Mouse (Mus musculus) kidney, adult 9 months (tissue): ENCODE data around the gene Olfr545.

ENCODE experiments used
- DNase-seq: peaks from one replicate; pipeline ENCODE4 v3.0.0; 2022

Olfr545 gene

DNA sequence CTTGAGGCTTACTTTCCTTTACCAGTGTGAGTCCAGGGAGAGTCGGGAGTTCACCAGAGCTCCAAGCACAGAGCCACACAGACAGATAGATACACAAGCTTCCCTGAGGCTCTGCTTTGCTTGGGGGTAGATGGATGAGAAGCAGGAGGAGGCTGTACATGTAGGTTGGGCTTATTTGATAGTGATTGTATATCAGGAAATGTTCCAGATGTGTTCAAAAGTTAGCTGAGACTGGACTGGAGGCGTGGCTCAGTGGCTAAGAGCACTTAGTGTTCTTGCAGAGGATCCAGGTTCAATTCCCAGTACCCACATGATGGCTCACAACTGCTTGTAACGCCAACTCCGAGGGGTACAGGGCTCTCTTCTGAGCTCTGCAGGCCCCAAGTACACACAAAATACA, 20.9 kb downstream of the Olfr545 start:
- DNase-seq: no peak

DNA sequence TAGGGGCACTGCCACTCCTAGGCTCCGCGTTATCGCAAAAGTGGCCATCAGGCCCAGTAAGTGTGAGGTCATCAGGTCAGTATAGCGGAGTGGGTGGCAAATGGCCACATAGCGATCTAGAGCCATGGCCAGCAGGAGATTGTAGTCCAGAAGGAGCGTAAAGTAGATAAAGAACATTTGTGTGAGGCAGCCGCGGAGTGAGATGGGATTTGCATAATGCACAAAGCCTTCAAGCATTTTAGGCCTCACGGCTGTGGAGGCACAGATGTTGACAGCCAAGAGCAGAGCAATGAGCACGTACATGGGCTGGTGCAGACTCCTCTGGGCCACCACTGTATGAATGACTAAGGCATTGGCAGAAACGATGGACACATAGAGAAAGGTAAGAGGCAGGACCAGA, 22.0 kb downstream of the Olfr545 start:
- no peak for DNase-seq

DNA sequence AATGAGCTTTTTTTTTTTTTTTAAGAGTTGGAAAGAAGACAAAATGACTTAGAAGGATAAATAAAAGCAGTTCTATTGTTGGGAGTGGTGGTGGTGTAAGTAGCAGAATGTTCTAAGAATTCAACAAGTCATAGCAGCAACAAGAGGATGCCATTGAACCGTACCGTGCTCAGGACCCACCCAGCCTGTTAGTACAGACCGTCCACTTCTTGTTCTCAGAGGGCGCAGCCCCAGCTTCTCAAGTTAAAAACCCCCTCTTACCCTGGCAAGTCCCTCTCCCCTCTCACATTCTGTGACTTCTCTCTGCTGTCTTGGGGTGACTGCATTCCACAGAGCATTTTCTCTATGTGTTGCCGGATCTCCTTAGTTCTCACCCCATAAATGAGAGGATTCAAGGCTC, 22.8 kb downstream of the Olfr545 start:
- no peak for DNase-seq

DNA sequence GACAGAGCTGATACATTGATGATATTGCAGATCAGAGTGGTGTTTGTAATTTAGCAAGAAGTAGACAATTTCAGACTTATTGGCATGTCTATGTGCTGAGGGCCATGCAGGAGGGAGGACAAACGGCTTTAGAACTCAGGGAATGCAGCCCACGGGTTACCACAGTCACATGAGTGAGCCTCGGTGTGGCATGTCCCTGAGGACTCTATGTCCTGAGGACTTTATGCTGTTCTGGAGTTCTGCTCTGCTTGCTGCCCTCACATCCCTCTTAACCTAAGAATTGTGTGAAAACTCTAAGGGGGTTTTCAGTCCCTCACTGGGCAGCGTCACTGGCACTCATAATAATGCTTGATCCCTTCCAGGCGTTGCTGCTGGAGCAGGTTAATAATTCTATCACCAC, 26.7 kb downstream of the Olfr545 start:
- no peak for DNase-seq

DNA sequence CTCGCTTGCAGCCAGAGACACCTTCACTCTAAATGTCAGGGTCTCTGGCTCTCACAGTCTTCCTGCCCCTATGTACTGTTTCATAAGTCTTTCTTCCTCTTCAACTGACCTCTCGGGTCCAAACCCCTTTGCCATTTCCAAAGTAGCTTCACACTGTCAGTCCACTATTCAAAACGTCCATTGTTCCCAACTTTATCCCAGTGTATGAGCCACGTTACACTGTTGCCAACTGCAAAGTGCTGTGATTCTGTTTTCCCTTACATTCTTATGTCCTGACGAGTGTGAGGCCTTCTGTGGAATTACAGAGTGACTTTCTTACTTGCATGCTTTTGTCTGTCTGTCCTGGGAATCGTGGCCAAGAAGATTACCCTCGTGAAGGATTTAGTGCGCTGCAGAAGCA, 31.8 kb downstream of the Olfr545 start:
- no peak for DNase-seq

DNA sequence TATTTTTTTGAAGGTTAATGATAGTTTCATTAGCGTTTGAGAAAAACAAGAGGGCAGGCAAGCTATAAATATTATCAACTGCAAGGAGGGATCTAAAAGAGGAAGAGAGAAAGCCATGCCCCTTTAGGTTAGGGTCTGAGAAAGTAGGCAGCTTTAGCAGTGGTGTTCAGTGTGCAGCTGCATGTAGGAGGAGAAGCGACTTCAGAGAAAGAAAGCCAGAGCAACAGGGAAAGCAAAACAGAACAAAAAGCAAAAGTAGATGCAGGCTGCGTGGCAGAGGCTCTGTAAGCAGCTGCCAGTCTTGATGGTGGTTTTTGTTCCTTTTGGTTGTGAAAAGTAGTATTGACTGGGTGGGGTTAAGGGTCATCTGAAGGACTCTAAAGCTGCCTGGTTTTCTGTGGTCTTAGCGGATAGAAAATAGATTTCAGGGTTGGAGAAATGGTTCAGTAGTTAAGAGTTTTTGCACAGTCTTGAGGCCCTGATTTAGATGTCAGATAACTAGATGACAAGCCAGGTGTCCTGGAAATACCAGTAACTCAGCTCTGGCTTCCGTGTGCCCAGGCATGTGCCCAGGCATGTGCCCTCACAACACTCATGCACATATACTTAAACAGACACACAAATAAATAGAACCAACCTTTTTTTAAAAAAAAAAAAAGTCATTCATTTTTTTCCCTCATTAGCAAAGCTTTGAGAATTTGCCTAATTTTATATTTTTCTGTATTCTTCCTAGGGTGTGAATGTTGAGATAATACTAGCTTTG, 40.6 kb downstream of the Olfr545 start:
- no peak for DNase-seq

DNA sequence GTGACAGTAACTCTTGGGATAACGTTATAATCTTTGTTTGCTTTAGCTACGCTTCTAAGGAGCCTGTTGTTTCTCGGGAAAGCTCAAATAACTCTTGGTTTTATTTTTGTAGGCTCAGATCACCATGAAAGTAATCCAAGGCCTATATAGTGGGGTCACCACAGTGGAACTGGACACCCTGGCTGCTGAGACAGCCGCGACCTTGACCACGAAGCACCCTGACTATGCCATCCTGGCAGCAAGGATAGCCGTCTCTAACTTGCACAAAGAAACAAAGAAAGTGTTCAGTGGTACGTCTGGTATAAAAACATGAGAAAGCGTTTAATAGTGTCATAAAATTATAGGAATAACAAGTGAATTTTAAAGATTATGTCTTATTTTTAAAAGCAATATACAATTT, 52.9 kb downstream of the Olfr545 start:
- DNase-seq: no peak

DNA sequence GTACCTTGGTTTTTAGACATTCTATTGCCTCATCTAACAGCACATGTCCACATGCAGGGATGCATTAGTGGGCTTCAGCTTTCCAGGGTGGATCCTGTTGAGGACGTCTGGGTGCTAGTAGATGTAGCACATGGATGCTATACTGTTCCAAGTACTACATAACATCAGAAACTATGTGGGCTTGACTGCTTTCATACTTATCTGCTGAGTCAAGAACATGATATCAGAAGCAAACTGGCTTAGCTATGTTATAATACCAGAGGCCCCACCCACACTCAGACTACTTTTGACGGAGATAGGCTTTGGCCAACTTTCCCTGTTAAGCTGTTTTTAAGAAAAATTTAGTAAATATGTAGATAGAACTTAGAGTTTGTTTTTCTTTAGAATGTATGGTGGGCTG, 55.1 kb downstream of the Olfr545 start:
- no peak for DNase-seq

DNA sequence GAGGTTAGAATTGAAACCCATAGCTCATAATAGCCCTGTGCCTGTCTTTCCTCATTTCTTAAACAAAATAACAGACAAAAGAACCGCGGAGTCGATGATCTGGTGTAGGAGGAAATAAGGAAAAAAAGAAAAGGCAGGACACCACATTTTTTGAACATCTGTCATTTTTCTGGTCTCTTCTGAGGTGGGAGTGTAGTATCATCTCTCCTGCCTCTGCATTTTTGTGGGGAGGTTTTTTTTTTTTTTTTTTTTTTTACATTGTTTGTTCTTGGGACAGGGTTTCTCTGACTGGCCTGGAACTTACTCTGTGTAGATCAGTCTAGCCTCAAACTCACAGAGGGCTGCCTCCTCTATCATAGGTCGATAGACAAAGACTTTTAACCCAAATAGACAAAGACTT, 56.9 kb downstream of the Olfr545 start:
- DNase-seq: no peak

DNA sequence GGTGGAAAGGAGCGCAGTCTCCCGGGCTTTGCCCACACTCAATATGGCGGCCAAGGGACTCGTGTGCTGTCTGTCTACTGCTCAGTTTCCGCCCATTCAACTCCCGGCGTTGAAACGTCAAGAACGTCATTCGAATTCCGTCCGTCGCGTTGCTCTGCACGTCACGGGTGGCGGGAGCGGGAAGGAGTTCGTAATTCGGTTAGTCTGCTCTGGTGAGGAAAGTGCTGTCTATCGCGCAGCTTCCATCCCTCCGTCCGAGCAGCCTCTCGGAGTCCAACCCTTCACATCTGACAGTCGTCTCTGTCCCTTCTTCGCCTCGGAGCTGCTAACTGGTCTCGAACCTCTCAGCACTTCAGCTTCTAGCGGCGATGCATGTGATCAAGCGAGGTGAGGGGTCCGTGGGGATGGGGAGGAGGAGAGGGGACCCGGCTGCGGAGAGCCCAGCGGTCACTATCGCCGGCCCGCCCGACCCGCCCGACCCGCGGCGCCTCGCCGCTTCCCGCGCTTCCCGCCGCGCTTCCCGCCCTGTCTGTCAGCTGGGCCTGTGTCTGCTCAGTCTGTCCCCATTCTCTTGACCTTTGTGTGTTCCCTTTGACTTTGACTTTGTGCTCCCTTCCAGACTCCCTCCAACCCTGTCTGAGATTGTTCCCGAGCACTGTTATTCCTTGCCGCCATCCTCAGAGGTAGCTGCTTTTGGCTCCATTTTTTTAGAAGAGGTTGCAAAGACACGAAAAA, 57.5 kb downstream of the Olfr545 start, which contains the start of gene Rrm1:
TSS of gene Rrm1 (plus strand) at position 39 of the 735 bp plus-strand sequence.
- peak; percentile 96 for DNase-seq
